Mouse (Mus musculus): ENCODE results near the gene Il21.
A peak's percentile ranks its signal among the peaks of the same experiment; 100 is the strongest.

Gene Il21

DNA sequence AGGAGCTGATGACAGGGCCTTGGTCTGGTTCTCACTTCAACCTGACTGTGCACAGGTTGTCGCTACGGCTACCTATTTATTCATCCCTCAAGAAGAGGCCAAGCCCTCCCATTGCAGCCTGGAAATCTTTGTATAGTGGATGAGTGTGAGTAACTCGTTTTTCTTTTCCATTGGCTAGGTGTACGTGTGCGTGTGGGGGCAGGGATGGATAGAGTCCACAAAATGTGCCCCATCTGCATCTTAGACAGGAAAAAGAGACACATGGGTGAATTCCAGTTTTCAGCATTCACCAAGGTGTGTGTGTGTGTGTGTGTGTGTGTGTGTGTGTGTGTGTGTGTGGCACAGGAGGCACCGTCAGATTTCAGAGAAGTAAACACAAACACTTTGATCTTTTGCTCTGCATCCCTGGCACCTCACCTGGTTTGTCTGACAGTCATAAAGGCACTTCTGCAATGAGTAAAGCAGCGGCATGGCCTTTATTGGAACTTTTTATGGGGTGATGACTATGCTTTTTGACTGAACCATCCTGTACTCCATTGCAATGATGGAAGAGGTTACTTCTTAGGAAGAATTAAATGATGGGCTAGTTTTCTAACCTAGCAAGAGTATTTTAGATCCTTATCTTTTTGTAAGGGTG is at the start of gene Il21:
Gene Il21 (minus strand): TSS at position 51 of the 637 bp plus-strand sequence.
- no peak for DNase-seq (ENCODE audit: low spot score in 2 of 2)

DNA sequence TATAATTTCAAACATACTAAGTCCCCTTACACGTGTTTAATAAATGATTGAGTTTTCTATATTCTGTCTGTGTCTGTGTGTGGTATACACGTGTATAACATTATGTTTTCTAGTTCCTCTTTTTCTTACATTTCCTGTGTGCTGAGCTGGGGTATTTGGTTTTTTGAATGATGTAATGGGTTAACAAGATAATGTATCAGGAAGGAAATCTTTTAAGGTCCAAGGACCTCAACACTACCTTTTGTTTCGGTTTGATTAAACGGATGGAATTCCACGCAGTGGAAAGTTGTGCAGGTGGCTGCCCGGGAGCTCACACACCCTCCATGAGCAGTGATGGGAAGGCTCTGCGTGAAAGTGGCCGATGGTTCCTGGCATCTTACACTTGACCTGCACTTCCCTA is 48.4 kb upstream of the Il21 start:
- no peak for DNase-seq (ENCODE audit: low spot score in 2 of 2)

DNA sequence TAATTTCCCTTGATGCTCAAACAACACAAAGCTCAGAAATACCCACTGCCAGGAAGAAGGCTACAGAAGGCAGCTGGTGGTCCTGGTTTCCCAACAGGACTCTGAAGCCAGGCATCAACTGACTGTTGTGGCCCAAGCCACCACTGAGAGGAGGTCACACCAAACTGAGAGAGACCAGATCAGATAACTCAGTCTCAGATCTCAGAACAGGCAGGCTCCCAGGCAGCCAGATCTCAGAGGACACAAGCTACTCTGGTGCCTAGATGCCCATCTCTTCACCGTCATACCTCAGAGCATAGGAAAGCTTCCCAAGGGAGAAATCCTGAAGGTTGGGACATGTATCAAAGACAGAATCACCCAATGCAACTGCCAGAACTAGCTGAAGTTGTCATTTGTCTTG is 47.8 kb upstream of the Il21 start:
- no peak for DNase-seq (ENCODE audit: low spot score in 2 of 2)

DNA sequence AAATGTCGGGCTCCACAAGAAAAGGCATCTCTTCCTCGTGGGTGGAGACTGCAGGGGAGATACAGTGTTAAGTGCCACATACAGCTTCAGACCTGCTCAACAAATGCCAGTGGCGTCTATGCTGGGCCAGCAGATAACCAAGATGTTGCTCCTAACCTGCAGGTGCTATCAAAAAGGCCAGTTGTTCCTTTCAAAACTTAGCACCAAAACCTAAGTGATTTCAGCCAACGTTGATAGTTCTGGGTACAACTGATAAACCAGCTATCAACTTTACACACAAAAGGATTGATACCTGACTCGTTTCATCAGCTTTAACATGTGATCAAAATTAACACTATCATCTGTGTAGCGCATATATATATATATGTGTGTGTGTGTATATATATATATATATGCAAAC is 42.2 kb upstream of the Il21 start:
- no peak for DNase-seq (ENCODE audit: low spot score in 2 of 2)

DNA sequence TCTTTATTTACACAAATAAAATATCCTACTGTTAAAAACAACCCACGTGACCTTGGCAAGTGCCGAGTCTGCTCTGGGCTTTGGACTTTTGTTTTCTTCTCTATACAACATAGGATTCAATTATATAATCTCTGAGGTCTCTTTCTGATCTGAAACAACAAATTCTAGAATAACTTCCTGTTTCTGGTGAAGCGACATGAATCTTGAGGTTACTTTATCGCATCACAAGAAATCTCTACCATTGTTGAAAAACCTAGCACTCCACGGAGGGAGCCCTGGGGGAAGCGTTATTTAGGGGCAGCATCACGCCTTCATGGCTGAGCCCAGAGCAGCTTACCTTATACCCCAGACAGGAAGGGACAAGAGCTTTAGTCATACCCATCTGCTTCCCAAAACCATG is 40.7 kb upstream of the Il21 start:
- no peak for DNase-seq (ENCODE audit: low spot score in 2 of 2)

DNA sequence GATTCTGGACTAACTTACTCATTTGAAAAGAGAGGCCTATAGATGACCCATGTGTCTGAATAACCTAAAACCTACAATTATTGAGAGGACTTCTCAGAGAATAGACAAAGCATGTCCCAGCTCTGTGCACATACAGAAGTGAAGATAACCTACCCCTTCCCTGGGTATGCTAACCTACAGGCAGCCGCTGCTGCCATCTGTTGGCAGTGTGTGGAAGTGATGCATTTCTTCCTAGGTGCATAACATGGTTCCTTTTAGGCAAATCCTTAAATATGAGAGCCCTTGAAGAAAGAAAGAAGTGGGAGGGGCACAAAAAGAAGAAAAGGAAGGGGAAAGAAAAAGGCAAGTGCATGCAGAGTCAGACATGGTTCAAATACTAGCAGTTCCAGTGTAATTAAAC is 38.8 kb upstream of the Il21 start:
- DNase-seq (ENCODE audit: low spot score in 2 of 2): peak; percentile 11 to 18

DNA sequence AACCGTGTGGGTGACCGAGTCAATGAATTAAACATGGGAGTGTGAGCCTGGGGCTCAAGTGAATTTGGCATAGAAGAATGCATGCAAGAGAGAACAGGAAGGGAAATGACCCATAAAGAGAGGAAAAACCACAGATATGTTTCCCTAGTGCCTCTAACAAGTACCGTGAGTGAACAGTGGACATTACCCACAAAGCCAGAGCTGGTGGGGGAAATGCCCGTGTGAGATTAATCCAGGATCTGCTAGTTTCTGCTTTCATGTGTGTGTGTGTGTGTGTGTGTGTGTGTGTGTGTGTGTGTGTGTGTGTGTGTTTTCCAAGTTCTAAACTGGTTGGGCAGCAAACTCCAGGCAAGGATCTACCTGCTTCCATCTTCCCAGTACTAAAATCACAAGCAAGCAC is 37.5 kb upstream of the Il21 start:
- DNase-seq (ENCODE audit: low spot score in 2 of 2): no peak

DNA sequence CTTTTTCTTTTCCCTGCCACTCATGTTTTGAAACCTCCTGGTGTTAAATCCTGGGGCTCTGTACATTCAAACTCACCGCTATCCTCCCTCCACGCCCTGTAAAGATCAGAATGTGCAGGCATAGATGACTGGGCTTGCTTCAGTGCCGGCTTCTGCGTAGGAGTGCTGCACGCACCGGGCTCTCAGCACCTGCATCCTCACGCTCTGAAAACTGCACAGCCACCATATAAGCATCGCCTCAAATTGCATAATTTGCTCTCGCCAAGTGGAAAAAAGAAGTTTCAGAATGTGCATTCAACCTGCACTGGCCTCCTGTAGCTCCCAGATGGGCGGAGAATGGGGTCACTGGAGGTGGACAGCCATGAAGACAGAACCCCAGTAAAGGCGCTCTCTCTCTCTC is 35.9 kb upstream of the Il21 start:
- no peak for DNase-seq (ENCODE audit: low spot score in 2 of 2)

DNA sequence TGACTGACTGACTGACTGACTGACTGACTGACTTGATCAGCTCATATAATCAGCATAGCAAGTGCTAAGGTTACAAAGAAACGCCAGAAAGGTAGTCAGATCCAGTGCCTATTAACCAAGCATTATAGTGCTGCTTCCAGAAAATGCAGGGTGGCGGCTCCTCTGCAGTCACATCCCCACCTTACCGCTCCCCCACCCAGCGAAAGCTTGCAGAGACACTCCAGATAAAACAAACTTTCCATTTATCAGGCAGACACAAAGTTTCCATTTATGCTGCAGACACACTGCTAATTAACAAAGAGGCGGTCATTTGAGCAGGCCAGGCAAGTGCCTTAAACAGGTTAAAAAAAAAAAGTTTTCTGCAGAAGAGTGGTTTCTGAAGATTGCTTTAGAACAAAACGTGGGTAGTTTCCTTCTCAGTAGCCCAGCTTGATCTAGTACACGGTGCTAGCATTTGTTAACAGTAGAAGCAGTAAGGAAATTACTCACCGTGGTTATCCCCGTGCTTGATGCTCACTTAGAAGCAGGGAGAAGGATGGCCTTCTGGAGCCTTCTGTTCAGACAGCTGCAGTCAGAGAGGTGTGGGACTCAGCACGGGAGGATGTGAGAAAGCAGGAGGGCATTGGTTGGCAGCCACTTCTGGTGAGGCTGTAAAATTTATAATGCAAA is 27.0 kb upstream of the Il21 start:
- DNase-seq (ENCODE audit: low spot score in 2 of 2): no peak

DNA sequence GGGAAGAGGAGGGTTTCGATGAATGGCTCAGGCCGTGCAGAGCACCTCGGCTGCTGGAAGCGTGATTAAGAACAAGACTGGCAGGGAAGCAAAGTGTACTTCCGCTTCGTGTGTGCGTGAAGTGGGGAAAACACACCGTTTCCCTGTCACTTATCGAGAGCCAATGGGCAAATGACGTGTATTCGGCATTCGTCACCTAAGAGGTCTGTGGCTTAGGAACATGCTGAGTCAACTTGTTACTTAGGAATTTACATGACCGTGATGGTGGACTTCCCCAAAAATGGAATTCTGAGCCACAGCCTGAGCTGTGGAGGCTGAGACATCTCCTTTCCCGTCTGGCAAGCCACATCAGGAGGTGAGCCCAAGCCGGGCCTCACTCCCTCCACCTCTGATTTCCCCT is 25.3 kb upstream of the Il21 start:
- DNase-seq (ENCODE audit: low spot score in 2 of 2): no peak

DNA sequence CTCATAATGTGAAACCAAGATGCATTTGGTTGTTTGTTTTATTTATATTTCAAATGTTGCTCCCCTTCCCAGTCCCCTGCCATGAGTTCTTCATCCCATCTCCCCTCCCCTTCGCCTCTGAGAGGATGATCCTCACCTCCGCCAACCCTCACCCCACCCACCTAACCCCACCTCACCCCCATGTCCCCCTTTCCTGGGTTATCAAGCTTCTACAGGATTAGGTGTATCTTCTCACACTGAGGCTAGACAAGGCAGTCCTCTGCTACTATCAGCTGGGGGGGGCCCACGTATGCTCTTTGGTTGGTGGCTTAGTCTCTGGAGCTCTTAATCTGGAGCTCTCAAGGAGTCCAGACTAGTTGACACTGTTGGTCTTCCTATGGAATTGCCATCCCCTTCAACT is 18.5 kb upstream of the Il21 start:
- DNase-seq (ENCODE audit: low spot score in 2 of 2): no peak

DNA sequence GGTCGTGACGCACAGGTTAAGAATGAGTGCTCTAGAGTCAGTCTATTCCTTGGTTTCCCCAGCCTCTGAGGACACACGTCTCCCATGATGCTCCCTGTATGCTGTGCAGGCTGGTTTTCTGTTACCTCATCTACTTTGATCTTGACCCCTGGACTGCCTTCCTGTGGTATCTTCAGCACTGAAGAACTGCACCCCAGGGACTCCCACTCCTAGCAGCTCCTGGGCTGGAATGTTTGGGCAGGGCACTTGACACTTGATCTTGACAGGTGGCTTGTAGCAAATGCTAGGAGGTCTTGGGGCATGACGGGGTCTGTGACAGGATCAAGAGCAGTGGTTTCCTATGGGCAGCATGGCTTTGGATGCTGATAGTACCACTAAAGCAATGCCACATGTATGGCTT is 2.6 kb upstream of the Il21 start:
- no peak for DNase-seq (ENCODE audit: low spot score in 2 of 2)

DNA sequence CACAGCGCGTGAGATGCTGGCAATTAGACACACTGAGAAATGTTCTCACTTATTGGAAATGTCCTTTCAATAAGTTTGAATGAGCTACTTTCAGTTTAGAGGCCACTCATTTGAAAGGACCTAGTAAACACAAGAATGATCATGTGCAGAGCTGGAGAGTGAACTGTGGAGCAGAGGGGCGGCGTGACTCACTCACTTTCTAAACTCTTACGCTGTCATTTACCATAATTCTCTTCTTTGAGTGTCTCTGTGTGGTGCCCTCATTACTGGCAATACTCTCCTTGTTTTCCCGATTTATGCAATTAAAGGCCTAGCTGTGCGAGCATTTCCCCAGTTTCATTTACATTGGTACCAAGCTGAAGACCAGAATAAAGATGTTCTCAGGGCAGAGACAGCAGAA is 1.3 kb downstream of the Il21 start:
- no peak for DNase-seq (ENCODE audit: low spot score in 2 of 2)

DNA sequence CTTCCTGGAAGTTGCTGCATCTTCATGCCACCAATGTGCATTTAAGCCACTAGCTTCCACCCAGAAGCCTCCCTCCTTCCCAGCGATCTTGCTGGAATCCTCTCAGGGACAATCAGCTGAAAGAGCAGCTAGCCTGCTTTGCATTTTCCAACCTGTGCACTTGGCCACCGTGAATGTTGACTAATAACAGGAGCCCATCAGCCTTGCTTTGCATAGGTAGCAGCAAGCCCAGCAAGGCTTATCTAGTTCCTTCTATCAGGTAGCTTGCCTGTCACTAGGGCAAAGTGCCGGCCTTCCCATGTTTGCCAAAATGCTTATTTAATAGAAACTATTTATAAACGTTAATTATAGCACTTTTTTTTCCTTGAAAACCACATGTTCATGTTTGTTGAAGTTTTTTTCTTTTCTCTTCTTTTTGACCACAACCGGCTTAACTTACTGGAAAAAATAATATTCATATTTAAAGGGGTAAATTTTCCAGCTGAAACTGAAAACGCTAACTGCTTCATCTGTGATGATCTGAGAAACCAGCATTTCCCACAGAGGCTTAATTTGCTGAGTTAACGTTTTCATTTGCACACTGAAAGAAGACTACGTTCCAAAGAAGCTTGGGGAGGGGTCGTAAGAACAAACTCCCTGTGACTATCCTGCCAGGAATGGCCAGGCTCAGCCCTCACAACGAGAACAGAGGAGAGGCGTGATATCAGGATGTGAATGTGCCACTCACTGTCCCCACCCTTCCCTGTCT is 3.2 kb downstream of the Il21 start:
- no peak for DNase-seq (ENCODE audit: low spot score in 2 of 2)

DNA sequence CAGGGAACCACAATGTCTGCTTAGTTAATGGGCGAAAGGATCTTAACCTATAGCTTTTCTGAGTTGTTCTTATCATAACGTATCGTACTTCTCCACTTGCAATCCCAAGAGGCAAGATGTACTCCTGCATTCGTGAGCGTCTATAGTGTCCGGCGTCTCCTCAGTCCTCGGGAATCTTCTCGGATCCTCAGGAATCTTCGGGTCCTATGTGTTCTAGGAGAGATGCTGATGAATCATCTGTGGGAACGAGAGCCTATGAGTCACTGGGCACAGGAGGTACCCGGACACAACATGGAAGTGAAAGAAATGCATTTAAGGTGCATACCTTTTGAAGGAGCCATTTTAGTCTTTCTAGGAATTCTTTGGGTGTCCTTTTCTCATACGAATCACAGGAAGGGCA is 7.3 kb downstream of the Il21 start:
- no peak for DNase-seq (ENCODE audit: low spot score in 2 of 2)

DNA sequence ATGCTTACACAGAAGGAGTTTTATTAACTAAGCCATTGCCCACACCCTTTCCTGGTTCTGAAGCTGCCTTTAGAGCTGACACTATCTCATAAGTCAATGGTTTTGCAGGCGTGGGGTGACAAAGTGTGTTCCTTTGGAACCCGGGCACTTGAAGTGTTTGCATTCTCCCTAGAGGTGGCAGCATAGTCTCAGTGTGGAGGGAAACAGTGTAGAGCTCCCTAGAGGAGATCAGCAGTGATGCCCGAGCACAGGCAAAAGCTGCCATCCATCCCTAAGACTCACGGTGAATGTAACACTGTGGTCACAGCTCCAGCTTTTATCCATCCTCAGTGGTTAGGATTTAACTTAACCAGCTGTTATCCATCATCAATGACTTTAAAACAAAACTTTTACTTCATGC is 13.4 kb downstream of the Il21 start:
- DNase-seq (ENCODE audit: low spot score in 2 of 2): no peak

DNA sequence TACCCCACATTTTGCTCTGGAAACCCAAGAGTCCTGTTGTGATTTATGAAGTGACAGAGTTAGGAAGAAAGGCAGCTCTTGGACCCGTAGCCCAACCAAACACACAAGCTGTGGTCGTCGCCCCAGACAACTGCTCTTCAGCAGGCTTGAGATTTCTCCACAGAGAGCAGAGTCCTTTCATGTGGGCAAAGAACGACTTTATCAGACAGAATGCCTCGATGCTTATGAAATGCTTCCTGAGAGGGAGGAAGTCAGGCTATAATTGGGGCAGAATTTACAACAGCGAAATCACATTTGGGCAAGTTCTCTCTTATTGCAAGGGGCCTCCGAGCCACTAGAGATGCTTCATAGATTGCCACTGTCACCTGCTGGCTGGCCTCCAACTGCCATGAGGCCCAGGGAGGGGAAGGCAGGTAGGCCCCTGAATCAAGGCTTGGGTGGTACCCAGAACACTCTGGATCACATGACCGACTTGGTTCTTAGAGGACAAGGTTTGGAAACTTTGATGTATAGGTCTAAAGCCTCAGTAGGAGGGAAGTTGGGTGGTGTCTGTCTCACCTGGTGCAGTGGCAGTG is 27.1 kb downstream of the Il21 start:
- no peak for DNase-seq (ENCODE audit: low spot score in 2 of 2)

DNA sequence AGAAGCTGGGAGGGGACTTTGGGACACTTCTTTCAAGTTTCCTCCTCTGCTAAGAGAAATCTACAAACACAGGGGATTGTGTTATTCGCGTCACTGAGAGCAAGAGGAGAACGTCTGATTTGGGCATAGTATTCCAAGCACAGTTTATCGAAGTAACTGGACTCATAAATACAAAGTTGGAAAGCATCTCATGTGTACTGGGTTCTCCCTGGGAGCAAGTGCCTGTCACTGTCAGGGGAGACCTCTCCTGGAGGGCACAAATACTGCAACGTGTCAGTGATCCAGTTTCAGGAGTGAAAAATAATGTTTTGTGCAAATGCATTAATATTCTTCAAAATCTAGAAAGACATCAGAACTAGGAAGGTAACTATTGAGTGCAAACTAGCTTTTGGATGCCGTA is 27.9 kb downstream of the Il21 start:
- peak; percentile 9 to 15 for DNase-seq (ENCODE audit: low spot score in 2 of 2)

DNA sequence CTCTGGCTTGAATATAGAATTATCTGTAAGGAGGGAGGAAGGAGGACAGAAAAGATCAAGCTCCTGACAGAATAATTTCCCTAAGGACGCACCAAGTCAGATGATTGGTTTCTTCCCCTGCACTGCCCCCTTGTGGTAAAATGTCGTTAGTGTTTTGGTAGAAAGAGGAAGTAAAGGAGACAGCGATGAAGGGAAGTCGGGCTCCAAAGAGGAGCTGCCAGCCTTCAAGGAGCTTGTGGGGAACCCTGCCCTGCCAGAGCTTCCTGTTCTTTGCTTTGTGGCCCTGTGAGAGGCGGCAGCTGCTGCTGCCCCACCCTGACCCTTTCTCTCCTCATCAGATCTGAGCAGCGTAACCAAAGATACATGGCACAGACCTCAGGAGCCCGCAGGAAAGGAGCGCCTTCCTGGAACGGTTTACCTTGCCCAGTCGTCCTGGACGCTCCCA is 28.4 kb downstream of the Il21 start:
- DNase-seq (ENCODE audit: low spot score in 2 of 2): peak; percentile 67 to 80

DNA sequence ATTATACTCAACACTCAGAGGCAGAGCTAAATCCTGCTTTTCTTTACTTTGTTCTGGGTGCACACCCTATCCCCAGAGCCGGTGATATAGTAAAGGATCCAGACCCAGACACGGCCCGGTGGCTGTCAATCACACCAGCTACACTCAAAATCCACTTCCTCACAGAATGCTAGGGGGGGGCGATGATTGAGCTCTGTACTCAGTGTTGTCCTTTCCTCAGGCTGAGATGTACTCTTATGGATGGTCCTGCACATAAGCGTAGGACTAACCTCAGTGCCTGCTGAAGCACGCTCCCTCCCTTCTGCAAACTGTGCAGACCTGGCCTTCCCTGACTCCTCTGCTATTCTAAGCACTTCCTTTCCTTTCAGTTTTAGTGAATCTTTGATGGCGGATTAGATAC is 29.6 kb downstream of the Il21 start:
- no peak for DNase-seq (ENCODE audit: low spot score in 2 of 2)

DNA sequence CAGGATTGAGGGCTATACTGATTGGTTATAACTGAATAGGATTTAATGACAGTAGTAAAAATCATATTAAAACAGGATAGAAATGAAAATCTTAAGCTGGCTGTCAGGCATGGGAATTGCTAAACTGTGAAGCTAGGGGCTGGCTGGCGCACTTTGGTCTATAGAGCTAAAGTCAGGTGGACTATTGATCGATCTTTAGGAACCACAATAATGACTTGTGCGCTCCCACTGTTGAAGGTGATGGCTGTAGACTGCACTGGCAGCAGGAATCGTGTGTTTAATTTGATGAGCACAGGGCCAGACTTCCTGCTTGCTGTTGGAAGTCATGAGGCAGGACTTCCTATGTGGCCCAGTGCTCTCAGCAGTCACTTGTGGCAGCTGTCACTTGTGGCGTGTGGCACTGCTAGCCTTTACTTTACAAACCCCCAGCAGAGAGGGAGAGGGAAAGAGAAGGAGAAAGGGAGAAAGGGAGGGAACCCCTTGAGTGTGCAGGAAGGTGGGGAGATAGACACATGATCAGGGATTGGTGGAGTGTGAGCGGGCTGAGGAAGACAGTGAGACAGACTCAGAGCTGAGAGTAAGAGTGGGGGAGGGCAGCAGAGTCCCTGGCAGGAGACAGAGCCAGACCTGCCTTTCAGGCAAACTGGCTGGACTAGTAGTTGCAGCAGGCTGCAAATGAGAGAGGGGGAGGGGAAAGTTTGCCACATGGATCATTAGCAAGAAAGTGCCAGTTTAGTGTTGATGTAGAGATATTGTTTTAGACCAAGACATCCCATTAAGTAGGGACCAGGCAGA is 31.1 kb downstream of the Il21 start:
- no peak for DNase-seq (ENCODE audit: low spot score in 2 of 2)

DNA sequence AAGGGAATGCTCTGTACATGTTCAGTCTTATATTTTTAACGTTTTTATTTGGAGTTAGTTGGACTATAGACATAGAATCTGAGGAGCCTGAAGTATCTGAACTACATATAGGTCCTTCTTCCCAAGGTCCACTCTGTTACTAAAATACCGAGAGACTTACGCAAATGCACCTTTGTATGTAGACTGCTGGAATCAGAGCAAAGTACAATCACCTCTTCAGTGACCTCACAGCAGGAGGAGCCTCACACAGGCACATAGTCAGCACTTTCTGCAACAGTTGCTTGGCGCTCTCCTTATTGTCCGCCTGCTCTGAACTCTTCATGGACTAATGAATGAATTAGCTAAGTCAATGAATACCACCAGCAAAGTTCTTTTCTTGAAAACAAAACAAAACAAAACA is 34.1 kb downstream of the Il21 start:
- DNase-seq (ENCODE audit: low spot score in 2 of 2): no peak
